Mouse (Mus musculus) adrenal gland, postnatal 25 days (tissue): ENCODE measurements at regions not wholly inside any gene's neighbourhood (a gene's known extent, or its start where the extent isn't known, plus 50 kb on each side); places are given as distances from the start of the nearest gene placed in this dataset.
A peak's percentile ranks its signal among the peaks of the same experiment; 100 is the strongest.

Experiments used
- DNase-seq: peaks from one replicate; pipeline ENCODE4 v3.0.0; 2021; ENCODE audit warnings: mixed read lengths

GRCm38 (mm10) chr14:15603954-15604523 is 165.3 kb upstream of the Lrrc3b start:
- no peak for DNase-seq

GRCm38 (mm10) chr14:15610166-15610565 is 171.4 kb upstream of the Lrrc3b start:
- no peak for DNase-seq

GRCm38 (mm10) chr14:15634581-15634980 is 195.8 kb upstream of the Lrrc3b start:
- DNase-seq = no peak

- DNase-seq = no peak
These were observed 198.9 kb upstream of the Lrrc3b start for GRCm38 (mm10) chr14:15637681-15638080.

GRCm38 (mm10) chr14:15638869-15639268 is 200.1 kb upstream of the Lrrc3b start:
- no peak for DNase-seq

- no peak for DNase-seq
These were observed 222.1 kb upstream of the Lrrc3b start for GRCm38 (mm10) chr14:15660886-15661285.

- no peak for DNase-seq
These were observed 233.5 kb upstream of the Lrrc3b start for GRCm38 (mm10) chr14:15672292-15672691.

- DNase-seq = no peak
These were observed 238.4 kb upstream of the Lrrc3b start for GRCm38 (mm10) chr14:15677218-15677617.

GRCm38 (mm10) chr14:15679456-15679855 is 240.7 kb upstream of the Lrrc3b start:
- DNase-seq = no peak

GRCm38 (mm10) chr14:15698001-15698400 is 259.2 kb upstream of the Lrrc3b start:
- no peak for DNase-seq

GRCm38 (mm10) chr14:15698607-15699006 is 259.8 kb upstream of the Lrrc3b start:
- no peak for DNase-seq

GRCm38 (mm10) chr14:15722135-15722534 is 283.3 kb upstream of the Lrrc3b start:
- no peak for DNase-seq

GRCm38 (mm10) chr14:15746629-15747238 is 307.9 kb upstream of the Lrrc3b start:
- no peak for DNase-seq

- DNase-seq = no peak
These were observed 331.2 kb upstream of the Lrrc3b start for GRCm38 (mm10) chr14:15769846-15770448.

- no peak for DNase-seq
These were observed 345.9 kb upstream of the Lrrc3b start for GRCm38 (mm10) chr14:15784727-15785126.

GRCm38 (mm10) chr14:15785230-15785629 is 346.4 kb upstream of the Lrrc3b start:
- DNase-seq = peak; percentile 29

GRCm38 (mm10) chr14:15795698-15796097 is 356.9 kb upstream of the Lrrc3b start:
- no peak for DNase-seq

- no peak for DNase-seq
These were observed 358.2 kb upstream of the Lrrc3b start for GRCm38 (mm10) chr14:15797019-15797418.

GRCm38 (mm10) chr14:15801477-15802099 is 362.8 kb upstream of the Lrrc3b start:
- no peak for DNase-seq

- DNase-seq = no peak
These were observed 370.3 kb upstream of the Lrrc3b start for GRCm38 (mm10) chr14:15809083-15809482.

GRCm38 (mm10) chr14:15841390-15842023 is 402.7 kb upstream of the Lrrc3b start:
- no peak for DNase-seq

GRCm38 (mm10) chr14:15842024-15842599 is 403.3 kb upstream of the Lrrc3b start:
- DNase-seq = no peak

GRCm38 (mm10) chr14:15868520-15868919 is 380.6 kb upstream of the Ngly1 start:
- no peak for DNase-seq
